Mouse (Mus musculus): ENCODE measurements around the gene Slc24a4.

The Slc24a4 gene

DNA sequence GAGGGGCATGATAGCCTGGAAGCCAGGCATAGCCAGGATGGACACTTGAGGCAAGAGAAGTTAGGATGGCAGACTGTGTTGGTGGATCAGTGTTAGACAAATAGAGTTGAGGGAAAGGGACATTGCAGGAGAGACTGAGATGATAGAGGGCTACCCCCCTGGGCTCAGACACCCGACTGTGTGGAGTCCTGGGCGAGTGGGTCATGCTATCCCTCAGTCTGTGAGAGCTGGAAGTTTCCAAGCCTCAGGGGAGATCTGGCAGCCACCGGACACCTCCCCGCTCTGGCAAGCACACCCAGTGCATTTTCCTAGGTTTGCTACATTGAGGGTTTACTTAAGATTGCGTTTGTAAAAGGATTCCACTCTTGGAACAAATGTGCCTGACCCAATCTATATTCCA lies 157.2 kb downstream of the Slc24a4 start:
- no peak for DNase-seq (ENCODE audit: low spot score)

DNA sequence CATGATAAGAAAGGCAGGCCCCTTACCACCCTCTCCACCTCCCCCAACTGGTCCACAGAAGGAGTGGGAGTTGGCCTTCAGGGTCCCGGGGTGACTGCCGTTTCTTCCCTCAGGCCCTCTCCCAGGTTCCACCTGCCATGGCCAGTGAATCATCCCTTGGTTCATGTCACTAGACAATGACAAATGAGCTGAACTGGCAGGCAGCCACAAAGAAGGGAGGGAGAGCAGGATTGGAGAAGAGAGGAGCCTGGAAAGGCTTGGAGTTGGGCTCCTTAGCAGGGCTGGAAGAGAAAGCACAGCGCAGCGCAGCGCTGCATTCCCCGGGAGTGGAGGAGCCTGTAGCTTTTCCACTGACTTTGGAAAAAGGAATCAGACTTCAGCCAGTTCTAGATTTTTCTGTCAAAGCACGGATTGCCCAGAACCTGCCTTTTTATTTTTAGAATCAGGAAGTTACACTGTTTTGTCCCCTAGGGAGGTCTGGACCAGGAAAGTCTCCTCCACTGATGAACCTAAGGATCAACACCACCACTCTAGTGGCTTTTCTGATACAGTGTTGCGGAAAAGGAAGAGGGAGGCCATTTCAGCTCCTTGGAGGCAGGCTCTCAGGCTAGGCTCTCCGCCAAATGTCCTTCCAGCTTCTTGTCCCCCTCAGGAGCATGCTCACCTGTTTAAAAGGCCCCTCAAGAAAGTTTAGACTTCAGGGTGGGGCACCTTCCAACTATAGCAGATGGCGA lies 158.3 kb downstream of the Slc24a4 start:
- DNase-seq (ENCODE audit: low spot score): peak; percentile 54

DNA sequence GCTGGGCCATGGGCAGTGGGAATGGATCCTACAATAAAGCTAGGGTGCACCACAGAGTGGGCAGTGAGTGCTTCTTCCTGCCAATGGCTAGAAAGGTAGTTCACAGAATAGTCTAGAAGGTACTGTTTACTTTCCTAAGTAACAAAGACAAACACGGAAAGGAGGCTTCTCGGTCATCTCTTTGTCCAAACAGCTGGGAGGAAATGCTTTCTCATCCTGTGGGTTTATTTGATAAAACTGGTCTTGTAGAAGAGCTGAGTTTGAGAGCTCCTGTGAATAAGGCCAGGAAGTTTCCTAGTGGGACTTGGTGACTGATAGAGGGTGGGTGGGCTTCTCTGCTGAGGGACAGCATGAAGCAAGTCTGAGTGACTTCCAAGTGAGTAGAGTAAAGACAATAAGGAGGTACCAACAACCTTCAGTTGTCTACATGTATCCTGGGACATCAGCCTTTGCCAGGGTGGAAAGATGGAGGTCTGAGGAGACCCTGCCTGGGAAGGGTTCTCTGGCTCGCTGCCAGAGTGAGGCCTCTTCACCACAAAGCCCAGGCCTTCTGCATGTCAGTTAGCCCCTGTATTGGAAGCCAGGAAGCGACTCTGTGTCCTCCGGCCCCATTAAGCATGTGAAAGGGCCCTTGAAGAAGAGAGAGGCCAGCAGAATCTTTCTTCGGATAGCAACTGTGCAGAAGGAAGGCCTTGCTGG lies 159.5 kb downstream of the Slc24a4 start:
- no peak for DNase-seq (ENCODE audit: low spot score)

DNA sequence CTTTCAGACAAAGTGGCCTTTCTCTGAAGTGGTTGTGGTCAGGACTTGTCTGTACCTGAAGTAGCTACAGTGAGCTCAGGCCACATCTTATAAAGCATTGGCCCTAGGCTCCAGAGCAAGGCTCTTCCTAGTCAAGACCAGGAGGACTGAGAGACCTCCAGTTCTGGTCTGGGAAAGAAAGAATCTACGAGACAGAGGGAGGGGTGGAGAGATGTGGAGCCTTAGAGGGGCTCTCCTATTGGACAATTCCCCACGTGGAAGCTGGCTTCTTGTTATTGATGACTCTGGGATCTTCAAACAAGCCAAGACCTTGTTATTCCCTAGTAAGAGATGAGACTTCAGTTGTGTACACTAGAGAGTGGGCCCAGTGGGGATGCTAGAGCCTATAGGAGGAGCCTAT lies 160.3 kb downstream of the Slc24a4 start:
- DNase-seq (ENCODE audit: low spot score): no peak

DNA sequence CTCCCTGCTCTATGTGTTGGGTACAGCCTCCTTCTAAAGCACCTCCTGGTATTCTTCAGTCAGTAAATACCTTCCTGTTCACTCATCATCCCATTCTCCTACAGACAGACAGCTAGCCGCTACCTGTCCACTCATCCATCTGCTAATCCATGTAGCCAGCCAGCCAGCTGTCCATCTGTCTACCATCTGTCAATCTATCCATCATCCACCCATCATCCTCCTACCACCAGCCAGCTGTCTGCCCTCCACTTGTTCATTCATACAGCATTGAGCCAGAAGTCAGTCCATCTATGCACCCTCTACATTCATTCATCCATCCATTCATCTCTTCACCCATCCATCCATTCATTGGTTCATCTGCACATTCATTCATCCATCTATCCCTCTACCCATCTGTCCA lies 161.0 kb downstream of the Slc24a4 start:
- no peak for DNase-seq (ENCODE audit: low spot score)

DNA sequence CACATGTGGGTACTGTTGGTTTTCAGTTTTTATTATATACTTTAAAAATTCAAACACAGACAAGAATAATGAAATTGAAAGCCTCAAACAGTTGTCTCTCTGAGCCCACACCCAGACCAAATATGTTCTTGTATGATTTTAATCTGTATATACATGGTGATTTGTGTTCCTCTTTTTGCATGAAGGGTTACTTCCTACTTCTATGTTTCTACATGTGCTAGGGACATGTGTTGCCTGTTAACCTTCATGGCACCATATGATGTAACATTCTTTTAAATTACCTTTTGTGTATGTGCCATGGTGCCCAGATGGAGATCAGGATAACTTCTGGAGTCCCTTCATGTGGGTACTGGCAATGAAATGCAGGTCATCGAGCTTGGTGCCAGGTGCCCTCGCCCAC lies 162.1 kb downstream of the Slc24a4 start:
- DNase-seq (ENCODE audit: low spot score): no peak

DNA sequence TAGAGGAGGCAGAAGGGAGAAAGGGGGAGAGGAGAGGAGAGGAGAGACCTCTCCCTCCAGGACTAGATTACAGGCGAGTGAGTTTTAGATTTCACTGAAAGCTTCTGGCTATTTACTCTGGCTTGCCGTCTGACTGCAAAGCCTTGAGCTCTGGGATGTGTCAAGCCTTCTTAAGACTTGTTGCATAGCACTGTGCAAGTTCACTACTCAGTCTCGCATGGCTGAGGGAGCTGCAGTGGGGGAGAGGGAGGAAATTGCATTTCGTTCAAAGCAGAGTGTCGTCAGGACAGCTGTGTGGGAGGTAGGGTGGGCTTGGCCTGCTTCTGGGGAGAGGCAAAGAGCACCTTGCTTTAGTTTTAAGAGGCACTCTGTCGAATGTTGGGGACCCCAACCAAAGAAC lies 163.2 kb downstream of the Slc24a4 start:
- DNase-seq (ENCODE audit: low spot score): no peak

DNA sequence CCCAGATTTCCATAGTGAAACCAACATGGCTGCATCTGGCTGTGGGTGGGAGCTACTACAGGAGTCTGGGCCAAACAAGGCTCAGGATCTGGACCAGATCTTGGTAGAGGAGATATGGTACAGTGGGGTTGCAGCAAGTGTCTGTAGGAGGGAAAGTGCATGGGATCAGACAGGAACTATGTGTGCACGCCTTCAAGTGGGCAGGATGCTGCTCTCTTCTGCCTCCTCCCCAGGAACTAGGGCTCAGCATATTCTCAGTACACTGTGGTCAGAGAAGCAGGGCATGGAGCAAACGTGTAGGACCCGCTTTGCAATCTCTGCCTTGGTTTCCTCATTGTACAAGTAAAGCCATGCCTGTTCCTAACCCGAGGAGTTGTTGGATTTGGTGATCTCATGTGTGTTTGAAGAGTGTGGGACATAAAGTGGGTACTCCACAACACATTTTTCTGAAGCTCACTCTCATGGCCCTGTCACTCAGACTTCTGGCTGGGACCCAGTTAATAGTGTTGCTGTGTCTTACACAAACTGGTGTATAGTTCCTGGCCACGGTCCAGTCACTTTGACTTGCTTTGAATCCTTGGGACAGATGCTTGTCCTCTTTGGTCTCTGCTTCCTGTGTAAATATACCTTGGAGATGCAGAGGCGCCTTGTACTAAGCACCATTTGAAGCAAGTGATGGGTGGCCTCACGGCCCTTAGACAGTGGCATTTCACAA lies 164.1 kb downstream of the Slc24a4 start:
- no peak for DNase-seq (ENCODE audit: low spot score)

DNA sequence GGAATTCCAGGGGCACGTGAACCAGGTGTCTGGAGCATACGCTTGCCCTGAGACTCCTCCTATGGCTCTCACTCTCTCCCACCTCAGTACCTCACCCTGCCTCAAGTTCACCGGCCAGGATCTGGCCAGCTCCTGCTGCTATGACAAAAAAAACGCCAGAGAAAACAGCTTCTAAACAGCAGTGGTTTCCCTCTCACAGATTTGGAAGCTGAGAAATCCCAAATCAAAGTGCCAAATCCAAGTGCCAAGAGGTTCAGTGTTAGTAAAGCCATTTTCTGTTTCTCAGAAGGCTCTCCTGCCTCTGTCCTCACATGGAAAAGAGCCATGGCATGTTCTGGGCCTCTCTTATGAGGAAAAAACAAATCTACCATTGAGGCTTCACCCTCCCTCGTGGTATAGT lies 166.1 kb downstream of the Slc24a4 start:
- DNase-seq (ENCODE audit: low spot score): no peak

DNA sequence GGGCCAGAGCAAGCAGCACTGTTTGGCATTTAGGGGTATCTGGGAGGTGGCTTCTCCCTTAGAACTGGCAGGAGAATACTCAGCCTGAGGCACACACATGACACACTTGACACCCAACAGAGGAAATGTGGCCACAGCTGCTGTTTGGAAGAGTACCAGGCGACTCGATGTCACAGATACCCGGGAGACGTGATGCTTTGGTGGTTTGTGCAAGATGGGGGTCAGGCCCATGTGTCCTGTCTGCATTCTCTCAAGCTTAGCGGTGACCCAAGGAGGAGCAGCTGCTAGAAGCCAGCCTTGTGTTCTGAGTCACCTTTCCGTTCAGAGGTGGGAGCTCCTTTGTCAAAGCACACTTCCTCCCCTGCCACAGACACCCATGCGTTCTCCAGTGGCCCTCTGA lies 166.7 kb downstream of the Slc24a4 start:
- DNase-seq (ENCODE audit: low spot score): no peak

DNA sequence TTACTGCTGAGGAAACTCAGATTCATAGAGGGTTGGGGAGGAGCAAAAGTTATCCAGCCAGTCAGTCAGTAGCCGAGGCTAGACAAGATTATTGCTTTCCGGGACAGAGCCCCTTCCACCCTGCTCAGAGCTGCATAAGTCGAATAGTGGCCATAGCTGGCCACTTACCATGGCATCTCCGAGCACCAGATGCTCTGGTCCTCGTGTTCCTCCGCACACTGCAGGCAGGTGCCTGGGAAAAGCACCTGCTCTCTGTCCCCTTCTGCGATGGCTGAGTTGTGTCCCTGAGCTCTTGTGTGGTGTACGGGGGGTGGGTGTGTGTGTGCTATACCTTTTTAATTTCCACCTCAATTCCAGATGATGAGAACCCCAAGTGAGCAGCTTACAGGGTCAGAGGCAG lies 167.1 kb downstream of the Slc24a4 start:
- no peak for DNase-seq (ENCODE audit: low spot score)

DNA sequence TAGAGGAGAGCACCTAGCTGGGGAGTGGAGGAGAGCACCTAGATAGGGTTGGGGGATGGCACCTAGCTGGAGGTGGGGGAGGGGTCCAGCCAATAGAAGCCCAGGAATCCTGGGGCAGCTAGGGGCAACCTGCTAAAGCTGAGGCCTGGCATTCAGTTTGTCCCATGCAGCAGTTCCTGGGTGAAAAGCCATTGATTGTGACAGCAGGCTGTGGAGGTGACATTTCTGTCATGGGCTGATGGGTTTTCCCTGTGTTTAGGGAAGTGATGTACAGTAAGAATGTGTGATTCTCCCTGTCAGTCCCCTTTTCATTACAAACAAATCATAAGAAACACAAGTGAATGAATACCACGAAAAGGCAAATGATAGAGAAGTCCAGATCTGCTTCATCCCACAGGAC lies 167.8 kb downstream of the Slc24a4 start:
- no peak for DNase-seq (ENCODE audit: low spot score)

DNA sequence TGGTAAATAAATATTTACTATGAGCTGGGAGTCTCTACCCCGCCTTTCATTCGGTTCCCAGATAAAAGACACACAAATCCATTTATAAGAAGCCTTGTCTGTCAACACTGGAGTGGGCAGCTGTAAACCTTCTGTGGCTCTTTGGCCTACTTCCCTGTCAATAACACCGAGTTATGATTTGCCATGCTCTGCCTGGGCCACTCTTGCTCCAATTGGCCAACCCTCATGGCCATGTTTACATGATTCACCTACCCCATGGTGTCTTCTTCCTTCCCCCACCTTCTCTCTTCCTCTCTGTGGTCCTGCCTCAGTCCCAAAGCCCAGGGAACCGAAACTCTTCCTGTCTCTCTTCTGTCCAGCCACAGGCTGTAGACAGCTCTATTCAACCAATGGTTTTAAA lies 168.4 kb downstream of the Slc24a4 start:
- no peak for DNase-seq (ENCODE audit: low spot score)

DNA sequence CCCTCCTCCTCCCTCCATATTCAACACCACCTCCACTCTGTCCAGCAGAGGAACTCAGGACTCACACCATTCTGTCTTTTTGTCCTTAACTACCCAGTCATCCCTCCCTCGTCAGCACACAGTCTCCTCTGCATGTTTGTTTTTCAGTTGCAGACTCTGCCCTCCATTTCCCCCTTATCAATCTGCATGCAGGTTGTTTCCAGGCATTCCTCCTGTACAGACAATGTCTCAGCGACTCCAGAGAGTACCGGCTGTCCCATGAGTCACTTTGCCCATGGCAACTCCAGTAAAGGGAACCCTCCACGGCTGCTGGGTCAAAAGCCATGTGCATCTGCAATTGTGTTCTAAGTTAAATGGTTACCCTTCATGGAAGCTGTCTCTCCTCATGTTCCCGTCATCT lies 170.7 kb downstream of the Slc24a4 start:
- DNase-seq (ENCODE audit: low spot score): no peak

DNA sequence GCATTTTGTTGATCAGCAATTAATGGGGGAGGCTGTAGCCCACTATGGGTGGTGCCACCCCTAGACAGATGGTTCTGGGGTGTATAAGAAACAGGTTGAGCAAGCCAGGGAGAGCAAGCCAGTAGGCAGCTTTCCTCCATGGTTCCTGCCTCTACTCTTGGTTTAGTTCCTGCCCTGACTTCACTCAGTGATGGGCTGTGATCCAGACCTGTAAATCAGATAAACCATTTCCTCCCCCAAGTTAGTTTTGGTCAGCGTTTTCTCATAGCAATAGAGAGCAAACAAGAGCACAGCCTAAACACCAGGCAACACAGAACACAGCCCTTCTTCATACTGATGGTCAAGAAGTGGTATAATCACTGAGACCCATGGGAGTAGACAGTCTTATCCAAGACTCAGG lies 173.1 kb downstream of the Slc24a4 start:
- no peak for DNase-seq (ENCODE audit: low spot score)

DNA sequence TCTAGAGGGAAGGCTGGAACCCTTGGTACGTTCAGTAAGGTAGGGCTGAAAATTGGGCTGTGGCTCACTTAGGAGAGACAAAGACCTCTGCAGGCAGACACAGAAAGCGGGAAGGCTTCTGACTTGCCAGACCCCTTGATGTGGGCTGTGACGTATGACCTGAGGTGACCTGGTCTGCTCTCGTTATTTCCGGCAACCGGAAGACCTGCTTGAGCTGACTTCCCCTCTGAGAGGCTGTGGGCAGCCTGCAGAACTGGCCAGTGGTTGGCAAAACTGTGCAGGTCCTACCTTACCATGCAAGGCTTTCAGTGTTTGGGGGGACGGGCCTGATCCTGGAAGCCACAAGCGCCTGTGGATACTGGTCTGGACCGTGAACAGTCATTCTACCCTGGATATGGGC lies 173.8 kb downstream of the Slc24a4 start:
- no peak for DNase-seq (ENCODE audit: low spot score)

DNA sequence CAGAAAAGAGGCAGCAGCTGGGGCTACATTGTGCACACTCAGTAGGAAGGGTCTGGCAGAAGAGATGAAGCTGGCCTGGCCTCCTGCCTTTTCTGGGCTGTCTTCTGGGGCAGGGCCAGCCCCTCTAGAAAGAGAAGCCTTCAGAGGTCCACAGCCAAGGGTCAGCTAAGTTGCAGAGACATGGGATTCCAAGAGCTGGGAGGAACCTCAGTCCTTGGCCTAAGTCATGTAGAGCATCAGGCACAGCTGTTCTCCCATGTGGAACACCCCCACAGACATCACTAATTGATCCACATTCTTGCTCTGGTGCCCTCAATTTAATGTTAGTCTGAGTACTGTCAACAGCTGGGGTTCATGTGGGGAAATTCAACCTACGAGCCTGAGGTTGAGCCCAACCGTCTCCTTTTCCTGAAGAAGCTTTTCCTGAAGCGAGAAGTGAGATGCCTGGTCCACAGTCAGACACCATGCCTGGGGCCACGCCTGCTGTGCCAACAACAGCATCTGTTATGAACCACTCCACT lies 174.4 kb downstream of the Slc24a4 start:
- peak; percentile 30 for DNase-seq (ENCODE audit: low spot score)

DNA sequence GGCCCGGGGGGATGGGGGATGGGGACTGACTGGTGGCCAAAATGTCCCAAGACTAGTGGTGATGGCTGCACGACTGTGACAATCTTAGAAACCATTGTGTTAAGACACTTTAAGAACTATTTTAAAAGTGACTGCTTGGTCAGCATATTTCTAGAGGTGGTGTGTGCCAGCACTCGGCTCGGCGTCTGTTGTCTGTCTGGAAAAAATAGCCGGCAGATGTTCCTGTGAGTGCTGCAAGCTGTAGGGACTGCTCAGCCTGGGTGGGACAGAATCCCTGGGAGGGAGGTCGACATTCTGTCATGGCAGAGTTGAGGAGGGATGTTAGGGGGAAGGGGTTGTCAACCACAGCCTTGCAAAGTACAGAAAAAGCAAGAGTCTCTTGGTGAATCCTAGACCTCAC lies 175.3 kb downstream of the Slc24a4 start:
- no peak for DNase-seq (ENCODE audit: low spot score)

DNA sequence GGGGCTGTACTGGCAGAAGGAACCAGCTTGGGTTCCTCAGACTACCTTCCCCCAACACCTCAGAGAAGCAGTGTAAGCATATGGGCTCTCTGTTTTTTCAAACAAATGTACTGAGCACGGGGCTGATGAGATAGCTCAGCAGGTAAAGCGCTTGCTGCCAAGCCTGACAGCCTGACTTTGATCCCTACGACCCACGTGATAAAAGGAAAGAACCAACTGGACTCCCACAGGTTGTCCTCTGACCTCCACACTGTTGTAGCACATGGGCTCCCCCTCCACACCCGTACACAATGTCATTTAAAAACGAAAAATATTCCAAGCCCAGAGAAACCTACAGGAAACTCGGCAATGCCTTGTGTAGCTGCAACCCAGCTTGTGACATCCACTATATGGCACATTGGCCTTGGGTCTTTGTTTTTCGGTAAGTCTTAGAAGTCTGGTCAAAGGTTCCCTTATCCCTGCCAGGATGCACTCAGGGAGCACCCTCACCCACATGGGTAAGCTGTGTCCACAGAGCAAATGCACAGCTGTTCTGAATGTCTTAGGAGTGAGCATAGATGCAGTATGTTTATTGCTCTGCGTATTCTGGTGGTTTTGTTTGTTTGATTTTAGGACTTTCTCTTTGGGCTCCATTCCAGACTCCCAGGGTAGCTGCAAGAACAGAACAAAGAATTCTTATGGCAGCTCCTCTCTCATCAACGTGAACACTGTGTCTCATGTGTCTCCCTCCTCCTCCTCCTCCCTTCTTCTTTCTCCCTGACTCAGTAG lies 176.7 kb downstream of the Slc24a4 start:
- no peak for DNase-seq (ENCODE audit: low spot score)

DNA sequence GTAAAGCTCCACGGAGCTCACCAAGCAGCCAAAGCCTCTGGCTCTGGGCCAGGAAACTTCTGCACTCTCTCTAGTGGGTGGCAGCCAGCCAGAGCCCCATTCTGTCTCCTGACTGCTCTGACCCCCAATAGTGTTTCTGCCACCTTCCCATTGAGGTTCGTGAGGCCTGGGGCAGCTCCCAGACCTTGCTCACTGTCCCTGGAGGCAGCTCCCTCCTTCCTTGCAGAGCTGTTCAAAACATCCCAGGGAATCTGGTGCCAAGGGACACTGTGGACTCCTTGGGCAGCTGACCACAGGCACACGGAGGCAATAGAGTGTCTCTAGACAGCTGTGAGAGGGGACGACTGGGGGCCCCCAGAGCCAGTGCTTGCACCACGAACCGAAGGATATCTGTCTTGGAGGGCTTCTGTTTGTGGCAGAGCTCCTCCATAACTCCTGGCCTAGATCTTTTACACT lies 179.5 kb downstream of the Slc24a4 start:
- peak; percentile 41 for DNase-seq (ENCODE audit: low spot score)

DNA sequence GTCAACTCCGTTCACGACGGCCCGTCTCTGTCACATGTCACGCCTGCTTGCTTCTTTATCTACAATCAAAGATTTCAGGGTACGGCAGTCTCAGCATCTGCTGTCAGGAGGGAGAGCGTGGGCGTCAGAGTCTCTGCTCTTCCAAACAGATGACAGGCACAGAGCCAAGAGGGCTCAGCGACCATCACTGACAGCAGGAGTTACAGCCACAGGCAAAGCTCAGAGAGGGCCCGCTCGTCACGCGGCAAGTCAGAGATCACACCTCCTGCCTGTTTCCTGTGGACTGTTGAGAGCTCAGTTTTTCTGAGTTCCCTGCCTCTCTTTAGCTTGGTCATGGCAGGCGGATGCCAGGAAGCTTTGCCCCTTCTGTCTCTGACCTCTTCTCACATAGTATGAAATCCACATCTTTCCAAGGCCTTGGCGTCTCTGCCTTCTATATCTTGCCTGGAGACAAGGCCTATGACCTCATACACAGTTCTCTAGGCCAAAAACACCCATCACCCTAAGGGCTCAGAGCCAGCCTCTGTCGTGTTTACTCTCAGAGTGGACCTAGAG lies 180.0 kb downstream of the Slc24a4 start:
- DNase-seq (ENCODE audit: low spot score): peak; percentile 44

All from ovary, adult 18-20 months (tissue).